Mouse (Mus musculus): ENCODE data around the gene 3110040M04Rik. TPM values are rescaled to one million over a fixed set of nuclear protein-coding genes. Genes with fewer than 3 reads are reported as not detected.

The 3110040M04Rik gene
- total RNA-seq, 1 experiment, result 0.62 TPM

DNA sequence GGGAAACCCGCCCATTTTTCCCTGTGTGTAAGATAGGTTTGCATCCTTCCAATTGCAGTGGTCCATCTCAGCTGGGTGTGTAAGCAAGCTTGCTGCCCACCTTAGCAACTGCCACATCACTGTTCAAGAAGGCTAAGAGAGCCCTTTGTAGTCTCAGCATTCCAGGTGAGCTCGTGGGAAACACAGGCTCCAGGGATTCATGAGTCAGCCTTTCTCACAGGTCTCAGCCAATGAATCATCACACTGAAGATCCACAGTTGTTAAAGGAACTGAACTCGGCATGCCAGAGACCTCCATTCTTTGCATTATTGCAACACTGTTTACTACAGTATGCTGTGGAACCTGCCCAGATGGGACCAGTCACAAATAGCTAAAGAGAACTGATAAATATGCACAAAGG lies 35.3 kb upstream of the 3110040M04Rik start:
- H3K9ac ChIP-seq (ENCODE audit: insufficient read depth, low read depth, low read length, poor library complexity, severe bottlenecking), result no peak overlapping the region
- no peak for DNase-seq (ENCODE audit: low read depth, low spot score)
- no peak overlapping the region for H3K4me3 ChIP-seq (ENCODE audit: insufficient read depth in 1 of 2, low read depth in 1 of 2, low read length in 2 of 2, poor library complexity in 1 of 2, severe bottlenecking in 1 of 2)
- in situ Hi-C loops (cut with MboI; ENCODE audit: low sequenced_read_pairs in 2 of 2, unreplicated experiment in 2 of 2), result no loop called here
- no peaks in the 10 kb centered on the region for H3K4me1 ChIP-seq (ENCODE audit: control insufficient read depth in 2 of 2, insufficient read depth in 2 of 2, low read length in 2 of 2, poor library complexity in 1 of 2)
- no peaks in the 10 kb centered on the region for H3K9me3 ChIP-seq (ENCODE audit: control insufficient read depth, insufficient read depth, low read depth, low read length)
- H3K27ac ChIP-seq (ENCODE audit: insufficient read depth, low read depth, low read length, poor library complexity, severe bottlenecking), result no peak overlapping the region
- H3K36me3 ChIP-seq (ENCODE audit: control insufficient read depth, insufficient read depth, low read length, poor library complexity, severe bottlenecking), result no peaks in the 10 kb centered on the region
- TF ChIP-seq ZNF384 (IDR thresholded peaks at IDR 0.05; ENCODE audit: low read depth, low read length) (no peak), HCFC1 (IDR thresholded peaks at IDR 0.05; ENCODE audit: borderline replicate concordance, insufficient read depth, low read length) (no peak), MAFK (IDR thresholded peaks at IDR 0.05; ENCODE audit: insufficient read depth, low read depth, low read length) (peak; percentile 71), ZC3H11A (IDR thresholded peaks at IDR 0.05; ENCODE audit: borderline replicate concordance, low read depth, low read length) (no peak), CHD2 (IDR thresholded peaks at IDR 0.05; ENCODE audit: low read depth, low read length) (no peak)

GRCm38 (mm10) chr1:151171572-151172461 lies 32.1 kb upstream of the 3110040M04Rik start:
- Histone ChIP-seq H3K36me3 (ENCODE audit: control insufficient read depth, insufficient read depth, low read length, poor library complexity, severe bottlenecking) (no peaks in the 10 kb centered on the region), H3K9ac (ENCODE audit: insufficient read depth, low read depth, low read length, poor library complexity, severe bottlenecking) (no peak overlapping the region), H3K4me3 (ENCODE audit: insufficient read depth in 1 of 2, low read depth in 1 of 2, low read length in 2 of 2, poor library complexity in 1 of 2, severe bottlenecking in 1 of 2) (no peak overlapping the region), H3K9me3 (ENCODE audit: control insufficient read depth, insufficient read depth, low read depth, low read length) (no peaks in the 10 kb centered on the region), H3K4me1 (ENCODE audit: control insufficient read depth in 2 of 2, insufficient read depth in 2 of 2, low read length in 2 of 2, poor library complexity in 1 of 2) (no peaks in the 10 kb centered on the region), H3K27ac (ENCODE audit: insufficient read depth, low read depth, low read length, poor library complexity, severe bottlenecking) (no peak overlapping the region)
- in situ Hi-C loops (cut with MboI; ENCODE audit: low sequenced_read_pairs in 2 of 2, unreplicated experiment in 2 of 2), result no loop called here
- DNase-seq (ENCODE audit: low read depth, low spot score), result no peak
- no peak for TF ChIP-seq MAFK (IDR thresholded peaks at IDR 0.05; ENCODE audit: insufficient read depth, low read depth, low read length)
- no peak for TF ChIP-seq CHD2 (IDR thresholded peaks at IDR 0.05; ENCODE audit: low read depth, low read length)
- TF ChIP-seq ZC3H11A (IDR thresholded peaks at IDR 0.05; ENCODE audit: borderline replicate concordance, low read depth, low read length), result no peak
- no peak for TF ChIP-seq ZNF384 (IDR thresholded peaks at IDR 0.05; ENCODE audit: low read depth, low read length)
- no peak for TF ChIP-seq HCFC1 (IDR thresholded peaks at IDR 0.05; ENCODE audit: borderline replicate concordance, insufficient read depth, low read length)

DNA sequence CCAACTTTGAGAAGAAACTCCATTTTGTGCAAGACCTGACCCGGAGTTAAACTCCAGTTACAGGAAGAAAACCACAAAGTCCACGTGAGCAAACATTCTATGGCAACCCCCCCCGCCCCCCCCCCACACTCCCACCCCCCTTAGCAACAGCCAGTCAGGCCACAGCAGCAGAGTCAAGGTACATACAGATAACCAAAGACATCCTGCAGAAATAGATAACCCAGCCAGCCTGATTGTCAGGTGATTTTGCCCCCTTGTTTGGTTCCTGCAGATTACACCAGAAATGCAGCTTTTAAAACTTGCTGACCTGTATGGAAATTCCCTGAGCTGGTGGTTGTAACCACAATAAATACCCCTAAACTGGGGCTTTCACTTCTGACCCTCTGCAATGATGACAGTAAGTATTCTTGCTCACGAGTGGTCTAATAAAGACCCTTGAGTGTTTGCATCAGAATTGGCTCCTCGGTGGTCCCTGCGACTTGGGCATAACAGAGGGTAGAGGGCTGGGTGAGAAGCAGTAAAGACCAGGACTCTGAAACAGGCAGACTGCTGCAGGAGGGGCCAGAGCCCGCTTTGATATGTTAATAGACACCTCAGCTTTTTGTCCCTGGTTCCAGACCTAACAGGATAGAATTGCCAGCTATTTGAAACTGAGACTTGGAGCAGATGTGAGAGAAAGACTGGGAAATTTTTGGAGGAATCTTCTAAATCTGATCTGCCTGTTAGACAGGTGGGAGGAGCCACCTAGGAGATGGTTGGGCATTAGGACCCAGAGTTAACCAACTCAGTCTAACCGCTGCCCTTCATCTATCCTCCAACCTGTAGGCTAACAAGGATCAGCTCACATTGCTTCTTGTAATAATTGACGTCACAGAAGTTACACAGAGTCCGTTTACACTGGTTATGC lies 26.6 kb upstream of the 3110040M04Rik start:
- peak; percentile 78 for DNase-seq (ENCODE audit: low read depth, low spot score)
- Histone ChIP-seq H3K4me3 (ENCODE audit: insufficient read depth in 1 of 2, low read depth in 1 of 2, low read length in 2 of 2, poor library complexity in 1 of 2, severe bottlenecking in 1 of 2) (peak overlapping the region; percentile 57 to 70), H3K9me3 (ENCODE audit: control insufficient read depth, insufficient read depth, low read depth, low read length) (no peaks in the 10 kb centered on the region), H3K36me3 (ENCODE audit: control insufficient read depth, insufficient read depth, low read length, poor library complexity, severe bottlenecking) (no peaks in the 10 kb centered on the region), H3K9ac (ENCODE audit: insufficient read depth, low read depth, low read length, poor library complexity, severe bottlenecking) (peak overlapping the region; percentile 63; the same call in 1 of the 2 replicates), H3K27ac (ENCODE audit: insufficient read depth, low read depth, low read length, poor library complexity, severe bottlenecking) (peak overlapping the region; percentile 81), H3K4me1 (ENCODE audit: control insufficient read depth in 2 of 2, insufficient read depth in 2 of 2, low read length in 2 of 2, poor library complexity in 1 of 2) (peaks cover 0 to 3% of the 10 kb centered on the region in 2 experiments; a peak in 1 of 4 replicates)
- in situ Hi-C loops (cut with MboI; ENCODE audit: low sequenced_read_pairs in 2 of 2, unreplicated experiment in 2 of 2), result no loop called here
- TF ChIP-seq HCFC1 (IDR thresholded peaks at IDR 0.05; ENCODE audit: borderline replicate concordance, insufficient read depth, low read length) (no peak), ZNF384 (IDR thresholded peaks at IDR 0.05; ENCODE audit: low read depth, low read length) (no peak), CHD2 (IDR thresholded peaks at IDR 0.05; ENCODE audit: low read depth, low read length) (no peak), MAFK (IDR thresholded peaks at IDR 0.05; ENCODE audit: insufficient read depth, low read depth, low read length) (no peak), ZC3H11A (IDR thresholded peaks at IDR 0.05; ENCODE audit: borderline replicate concordance, low read depth, low read length) (no peak)

DNA sequence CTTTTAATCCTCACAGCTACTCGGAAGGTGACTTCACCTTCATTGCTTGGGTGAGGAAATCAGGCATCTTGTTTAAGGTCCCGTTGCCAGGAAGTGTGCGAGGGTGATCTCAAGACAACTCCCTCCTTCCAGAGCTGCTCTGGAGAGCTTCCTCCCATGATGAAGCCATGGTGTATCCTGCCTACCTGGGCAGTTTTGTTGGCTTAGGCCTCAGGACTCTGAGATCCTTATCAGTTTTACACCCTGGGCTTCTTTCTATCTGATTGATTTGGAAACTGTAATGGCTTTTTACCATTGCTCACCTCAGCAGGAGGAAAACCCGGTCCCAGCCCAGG lies 26.0 kb upstream of the 3110040M04Rik start:
- H3K9me3 ChIP-seq (ENCODE audit: control insufficient read depth, insufficient read depth, low read depth, low read length), result no peaks in the 10 kb centered on the region
- H3K4me1 ChIP-seq (ENCODE audit: control insufficient read depth in 2 of 2, insufficient read depth in 2 of 2, low read length in 2 of 2, poor library complexity in 1 of 2), result peaks cover 0 to 3% of the 10 kb centered on the region in 2 experiments; a peak in 1 of 4 replicates
- H3K36me3 ChIP-seq (ENCODE audit: control insufficient read depth, insufficient read depth, low read length, poor library complexity, severe bottlenecking), result no peaks in the 10 kb centered on the region
- in situ Hi-C loops (cut with MboI; ENCODE audit: low sequenced_read_pairs in 2 of 2, unreplicated experiment in 2 of 2), result no loop called here
- H3K9ac ChIP-seq (ENCODE audit: insufficient read depth, low read depth, low read length, poor library complexity, severe bottlenecking), result peak overlapping the region; percentile 63; the same call in 1 of the 2 replicates
- DNase-seq (ENCODE audit: low read depth, low spot score), result no peak
- TF ChIP-seq CHD2 (IDR thresholded peaks at IDR 0.05; ENCODE audit: low read depth, low read length), result no peak
- H3K4me3 ChIP-seq (ENCODE audit: insufficient read depth in 1 of 2, low read depth in 1 of 2, low read length in 2 of 2, poor library complexity in 1 of 2, severe bottlenecking in 1 of 2), result peak overlapping the region; percentile 57 to 70
- H3K27ac ChIP-seq (ENCODE audit: insufficient read depth, low read depth, low read length, poor library complexity, severe bottlenecking), result peak overlapping the region; percentile 81

All from ES-E14 (cell line).